Mouse (Mus musculus): ENCODE measurements around the gene Noxo1.
A peak's percentile ranks its signal among the peaks of the same experiment; 100 is the strongest.
"Not testable (repeated sequence)": the region's sequence is repeated elsewhere in the genome, so short reads cannot be mapped to it uniquely, and the experiment has no call there.

Gene Noxo1

GRCm38 (mm10) chr17:24720616-24721015 is 24.6 kb downstream of the Noxo1 start:
- peak; percentile 67 for DNase-seq (ENCODE audit: low spot score)

GRCm38 (mm10) chr17:24721383-24721955 is 25.4 kb downstream of the Noxo1 start:
- not testable (repeated sequence) for DNase-seq (ENCODE audit: low spot score)

- no peak for DNase-seq (ENCODE audit: low spot score)
Observed at GRCm38 (mm10) chr17:24722220-24722924, 26.3 kb downstream of the Noxo1 start.

- DNase-seq (ENCODE audit: low spot score) = no peak
Observed at GRCm38 (mm10) chr17:24723122-24723880, 27.3 kb downstream of the Noxo1 start.

GRCm38 (mm10) chr17:24723881-24724180 is 27.8 kb downstream of the Noxo1 start:
- DNase-seq (ENCODE audit: low spot score) = peak; percentile 43

- peak; percentile 99 for DNase-seq (ENCODE audit: low spot score)
Observed at GRCm38 (mm10) chr17:24724184-24724583, 28.1 kb downstream of the Noxo1 start, which contains the start of gene Ndufb10. TSS of gene Ndufb10 (minus strand) at chr17:24724478.

- DNase-seq (ENCODE audit: low spot score) = no peak
Observed at GRCm38 (mm10) chr17:24725637-24726390, 29.8 kb downstream of the Noxo1 start.

- DNase-seq (ENCODE audit: low spot score) = no peak
Observed at GRCm38 (mm10) chr17:24727618-24728017, 31.6 kb downstream of the Noxo1 start, which contains the start of gene Rpl3l. TSS of gene Rpl3l (plus strand) at chr17:24727820.

GRCm38 (mm10) chr17:24728184-24728583 is 32.1 kb downstream of the Noxo1 start:
- no peak for DNase-seq (ENCODE audit: low spot score)

- no peak for DNase-seq (ENCODE audit: low spot score)
Observed at GRCm38 (mm10) chr17:24729067-24729466, 33.0 kb downstream of the Noxo1 start.

GRCm38 (mm10) chr17:24730787-24731186 is 34.8 kb downstream of the Noxo1 start:
- no peak for DNase-seq (ENCODE audit: low spot score)

GRCm38 (mm10) chr17:24732233-24732935 is 36.4 kb downstream of the Noxo1 start:
- DNase-seq (ENCODE audit: low spot score) = no peak

GRCm38 (mm10) chr17:24733434-24734050 is 37.5 kb downstream of the Noxo1 start:
- DNase-seq (ENCODE audit: low spot score) = no peak

- DNase-seq (ENCODE audit: low spot score) = no peak
Observed at GRCm38 (mm10) chr17:24734513-24734912, 38.5 kb downstream of the Noxo1 start.

GRCm38 (mm10) chr17:24735446-24735845 is 39.4 kb downstream of the Noxo1 start:
- DNase-seq (ENCODE audit: low spot score) = no peak

GRCm38 (mm10) chr17:24736330-24737051 is 40.5 kb downstream of the Noxo1 start, which contains the start of gene Msrb1:
TSS of gene Msrb1 (plus strand) at chr17:24736642.
- DNase-seq (ENCODE audit: low spot score) = peak; percentile 100

- peak; percentile 36 for DNase-seq (ENCODE audit: low spot score)
Observed at GRCm38 (mm10) chr17:24737135-24737810, 41.2 kb downstream of the Noxo1 start.

GRCm38 (mm10) chr17:24738238-24738637 is 42.2 kb downstream of the Noxo1 start:
- no peak for DNase-seq (ENCODE audit: low spot score)

GRCm38 (mm10) chr17:24739926-24740325 is 43.9 kb downstream of the Noxo1 start:
- DNase-seq (ENCODE audit: low spot score) = no peak

- DNase-seq (ENCODE audit: low spot score) = peak; percentile 84
Observed at GRCm38 (mm10) chr17:24742307-24742706, 46.3 kb downstream of the Noxo1 start.

All from adipocyte (in vitro differentiated cells).